ENCODE assay signal across 26 mouse cellular contexts in the genomic region with DNA sequence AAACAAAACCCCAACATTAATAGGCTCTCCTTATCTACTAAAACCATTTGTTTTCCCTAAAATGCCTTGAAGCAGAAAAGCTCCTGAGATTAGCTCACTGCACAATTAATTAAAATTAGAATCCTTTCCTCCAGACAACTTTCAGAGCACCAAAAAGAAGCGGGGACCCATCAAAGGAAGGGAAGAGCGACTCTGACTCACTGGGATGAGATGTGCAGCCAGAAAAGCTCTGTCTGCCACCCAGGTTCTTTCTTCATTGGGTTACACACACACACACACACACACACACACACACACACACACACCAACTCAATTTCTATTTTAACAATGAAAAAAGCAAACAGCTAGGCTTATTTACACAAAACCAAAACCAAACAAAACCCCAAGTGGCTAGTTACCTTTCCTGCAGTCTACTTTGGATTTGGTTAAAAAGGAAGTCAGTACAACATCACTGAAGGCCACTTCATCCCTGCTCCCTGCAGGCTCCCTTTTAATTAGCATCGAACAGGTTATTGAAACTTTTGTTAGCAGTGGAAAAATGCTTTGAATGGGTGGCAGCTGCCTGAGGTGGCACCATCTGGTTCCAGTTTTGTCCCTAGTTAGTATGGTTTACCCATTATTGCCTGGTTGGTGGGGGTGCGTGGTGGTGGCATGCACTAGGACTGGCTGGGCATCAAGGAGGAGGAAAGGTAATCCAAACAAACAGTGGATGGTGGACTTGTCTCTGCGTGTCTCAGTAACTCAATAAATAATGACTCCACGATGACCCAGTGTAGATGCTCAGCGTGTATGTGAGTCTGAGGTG.
DNase-seq lines count a peak whose midpoint lies in the region; ATAC-seq lines count a peak whose summit lies in the region.
"Had no signal": no experiment of that assay in that cellular context is flagged by ENCODE, and none has a peak within 500 bp of the region (broad histone marks: within the 10 kb centered on the region; RNA-seq: fewer than 3 reads in every experiment).

No protein-coding gene starts in this region.

- H3K4me2 ChIP-seq in forebrain, embryonic 15.5 days (replicated peaks), result no peak overlapping the region
- H3K4me2 ChIP-seq: heart, embryonic 11.5 days; limb, embryonic 15.5 days; neural tube, embryonic 15.5 days had no signal

- WGBS in heart, embryonic 10.5 days, result 74% methylated on average over 7 of the region's 7 CpGs
- WGBS in forebrain, embryonic 15.5 days, result 30% methylated on average over 7 of the region's 7 CpGs

- no peaks in the 10 kb centered on the region for H3K9me3 ChIP-seq in heart, embryonic 10.5 days
- H3K9me3 ChIP-seq in forebrain, embryonic 15.5 days, result no peaks in the 10 kb centered on the region
- H3K9me3 ChIP-seq: embryonic facial prominence, embryonic 10.5 days; G1E; limb, embryonic 15.5 days; neural tube, embryonic 15.5 days had no signal

- H3K27ac ChIP-seq in heart, embryonic 10.5 days, result no peak overlapping the region
- H3K27ac ChIP-seq in forebrain, embryonic 15.5 days (replicated peaks), result no peak overlapping the region
- H3K27ac ChIP-seq: embryonic facial prominence, embryonic 10.5 days; left cerebral cortex, adult 2 months; limb, embryonic 15.5 days; neural tube, embryonic 15.5 days had no signal

- peak; percentile 41; the same call in 1 of the 2 replicates for ATAC-seq in forebrain, embryonic 15.5 days (replicated peaks)
- ATAC-seq: inflammation-experienced regulatory T-cells, adult 6 months; liver, postnatal 0 days; midbrain, embryonic 16.5 days had no signal

- H3K4me1 ChIP-seq in heart, embryonic 10.5 days, result peaks cover 3% of the 10 kb centered on the region; the same call in 1 of the 2 replicates
- H3K4me1 ChIP-seq in forebrain, embryonic 15.5 days, result peaks cover 8% of the 10 kb centered on the region
- H3K4me1 ChIP-seq: limb, embryonic 15.5 days had no signal

- DNase-seq in heart, adult 11 months, result peak; percentile 77
- DNase-seq in heart, embryonic 10.5 days (ENCODE audit: low spot score), result no peak
- DNase-seq in lung, postnatal 36 days, result peak; percentile 61
- no peak for DNase-seq in lung, postnatal 10 days
- DNase-seq in telencephalon, adult 2 months (ENCODE audit: low read depth, low spot score), result peak; percentile 24
- no peak for DNase-seq in kidney, postnatal 25 days
- DNase-seq in cerebellum, adult 11-12 months, result no peak
- DNase-seq: adrenal gland, postnatal 25 days; cerebellum, adult 8-10 months; gastrocnemius, postnatal 25 days; heart, postnatal 10 days; kidney, adult 2 months; kidney, postnatal 10 days; liver, postnatal 0 days; right cerebral cortex, postnatal 14 days; spleen, adult 18-20 months; thymus, adult 18-20 months had no signal

- H3K27me3 ChIP-seq in heart, embryonic 10.5 days (ENCODE audit: insufficient read depth, poor library complexity, severe bottlenecking), result no peaks in the 10 kb centered on the region
- no peaks in the 10 kb centered on the region for H3K27me3 ChIP-seq in forebrain, embryonic 15.5 days
- H3K27me3 ChIP-seq: limb, embryonic 15.5 days; neural tube, embryonic 15.5 days had no signal

- H3K36me3 ChIP-seq in heart, embryonic 10.5 days, result peaks cover 32% of the 10 kb centered on the region
- peaks cover 8% of the 10 kb centered on the region for H3K36me3 ChIP-seq in forebrain, embryonic 15.5 days
- H3K36me3 ChIP-seq: G1E had no signal

- no peak overlapping the region for H3K9ac ChIP-seq in forebrain, embryonic 15.5 days (replicated peaks)
- H3K9ac ChIP-seq: limb, embryonic 15.5 days; liver, postnatal 0 days; neural tube, embryonic 15.5 days had no signal

- no peak overlapping the region for H3K4me3 ChIP-seq in heart, embryonic 10.5 days
- H3K4me3 ChIP-seq in forebrain, embryonic 15.5 days, result no peak overlapping the region
- H3K4me3 ChIP-seq: embryonic facial prominence, embryonic 10.5 days; left cerebral cortex, adult 2 months; limb, embryonic 15.5 days; neural tube, embryonic 15.5 days had no signal

Comparison
In these comparisons a context has a peak if more than half of its experiments do, and no peak if none do; other contexts are left out.
1. DNase-seq: peak in heart, adult 11 months (single experiment), lung, postnatal 36 days (single experiment) and telencephalon, adult 2 months (single experiment); none in heart, embryonic 10.5 days (single experiment), lung, postnatal 10 days (single experiment), kidney, postnatal 25 days (0 of 2) and cerebellum, adult 11-12 months (single experiment).